Mouse (Mus musculus): ENCODE results near the gene Cd37.

DNA sequence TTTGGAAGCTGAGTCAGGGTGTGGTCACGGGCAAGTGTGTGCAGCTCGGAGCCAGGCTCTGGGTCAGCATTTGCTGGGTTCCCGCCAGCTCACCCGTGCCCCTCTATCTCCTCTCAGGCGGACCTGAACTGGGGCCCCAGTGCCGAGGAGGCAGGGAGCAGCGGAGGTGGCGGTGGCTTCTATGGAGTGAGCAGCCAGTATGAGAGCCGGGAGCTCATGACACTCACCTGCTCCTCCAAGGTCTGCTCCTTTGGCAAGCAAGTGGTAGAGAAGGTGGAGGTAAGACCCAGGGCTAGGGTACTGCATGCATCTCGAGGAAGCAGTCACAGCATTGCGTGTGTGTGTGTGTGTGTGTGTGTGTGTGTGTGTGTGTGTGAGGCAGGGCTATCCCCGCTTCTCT lies 7.7 kb downstream of the Cd37 start:
- TF ChIP-seq CTCF (IDR thresholded peaks at IDR 0.05; ENCODE audit: extremely low read depth, insufficient read length, insufficient replicate concordance, low read depth, low read length) (no peak), POLR2A (IDR thresholded peaks at IDR 0.05; ENCODE audit: low read depth, low read length) (no peak)

All from small intestine, adult 2 months (tissue).